Mouse (Mus musculus) stomach, postnatal 0 days (tissue): Measurements from ENCODE around the gene Slc8a2. TPM values are rescaled to one million over a fixed set of nuclear protein-coding genes. Genes with fewer than 3 reads are reported as not detected.

Experiments
- ATAC-seq: fragments of 200-750 bp; cut with Nextera tagmentation; 2 replicates; pipeline ENCODE4 v1.8.0; 2017; ENCODE audit not compliant: low FRiP score, low TSS enrichment
- DNase-seq: peaks from one replicate; pipeline ENCODE4 v3.0.0-alpha.2; 2016; ENCODE audit warnings: low spot score
- H3K27ac ChIP-seq: fragments of 300-500 bp; sonication (generic); replicated peaks from 2 replicates; pipeline ENCODE4 v1.5.1; 2014; ENCODE audit warnings: mild to moderate bottlenecking, control low read depth
- H3K27me3 ChIP-seq: fragments of 300-500 bp; sonication (generic); 2 replicates; pipeline ENCODE4 v1.6.1; 2014; ENCODE audit warnings: low read length; ENCODE audit not compliant: control insufficient read depth, insufficient read depth
- H3K36me3 ChIP-seq: fragments of 300-500 bp; sonication (generic); 2 replicates; pipeline ENCODE4 v1.6.1; 2014; ENCODE audit warnings: low read length, mixed read lengths; ENCODE audit not compliant: control insufficient read depth, insufficient read depth
- H3K4me1 ChIP-seq: fragments of 300-500 bp; sonication (generic); replicated peaks from 2 replicates; pipeline ENCODE4 v1.6.1; 2014; ENCODE audit warnings: antibody characterized with exemption; ENCODE audit not compliant: control insufficient read depth, insufficient read depth
- H3K4me2 ChIP-seq: fragments of 300-500 bp; sonication (generic); replicated peaks from 2 replicates; pipeline ENCODE4 v1.6.1; 2014; ENCODE audit warnings: low read depth, mild to moderate bottlenecking, control low read depth, moderate library complexity
- H3K4me3 ChIP-seq: fragments of 300-500 bp; sonication (generic); 2 replicates; pipeline ENCODE4 v1.5.1; 2014; ENCODE audit warnings: low read depth, low read length, control low read depth
- H3K9ac ChIP-seq: fragments of 300-500 bp; sonication (generic); 2 replicates; pipeline ENCODE4 v1.6.1; 2014; ENCODE audit warnings: mild to moderate bottlenecking, low read length, control low read depth, mixed read lengths
- H3K9me3 ChIP-seq: fragments of 300-500 bp; sonication (generic); 2 replicates; pipeline ENCODE4 v1.6.1; 2016; ENCODE audit warnings: low read length; ENCODE audit not compliant: control insufficient read depth
- CTCF ChIP-seq: IDR thresholded peaks from 2 replicates; pipeline ENCODE4 v1.5.1; 2016; ENCODE audit warnings: antibody characterized with exemption, low read depth, mild to moderate bottlenecking, moderate library complexity
- EP300 ChIP-seq: optimal IDR thresholded peaks from 2 replicates; pipeline ENCODE3; 2016; ENCODE audit warnings: antibody characterized with exemption
- WGBS: fragments of 180-500 bp; shearing (Covaris S2); extraction: QIAGEN DNeasy Blood & Tissue Kit; methylation state at CpG from one replicate; pipeline ENCODE4 v1.1.7; 2014; 5-methylcytosine and 5-hydroxymethylcytosine counted together
- polyA plus RNA-seq: library from polyadenylated mRNA; unstranded; fragments of >200 nt; fragmentation: Nextera tagmentation; extraction: Ambion mirVana; gene quantifications from 2 replicates; pipeline ENCODE4 v1.2.1, GENCODE M21; 2015

Slc8a2 gene
- polyA plus RNA-seq, 1 experiment from 2014 or later = 0.11 TPM

- TF ChIP-seq EP300 (no peak), CTCF (peak; percentile 70)
- under 1% methylated on average over 38 of the region's 42 CpGs for WGBS
- Histone ChIP-seq H3K27me3 (no peaks in the 10 kb centered on the region), H3K36me3 (no peaks in the 10 kb centered on the region), H3K27ac (peak within 1 kb of the TSS; percentile 63; the same call in 1 of the 2 replicates), H3K4me2 (peak within 1 kb of the TSS; percentile 86), H3K4me3 (peak within 1 kb of the TSS; percentile 71), H3K4me1 (no peaks in the 10 kb centered on the region), H3K9me3 (no peaks in the 10 kb centered on the region), H3K9ac (peak within 1 kb of the TSS; percentile 73)
- ATAC-seq (peak; percentile 86), DNase-seq (peak; percentile 58)
Measured at GRCm38 (mm10) chr7:16174597-16175541, 45.2 kb downstream of the Slc8a2 start, which contains the start of gene Meis3. Gene Meis3, plus strand, starts transcription at chr7:16175090.

- peak overlapping the region; percentile 73 for H3K9ac ChIP-seq
- no peaks in the 10 kb centered on the region for H3K4me1 ChIP-seq
- peak overlapping the region; percentile 63; the same call in 1 of the 2 replicates for H3K27ac ChIP-seq
- H3K27me3 ChIP-seq = no peaks in the 10 kb centered on the region
- no peaks in the 10 kb centered on the region for H3K9me3 ChIP-seq
- peak overlapping the region; percentile 86 for H3K4me2 ChIP-seq
- under 1% methylated on average over 10 of the region's 10 CpGs for WGBS
- no peak for TF ChIP-seq CTCF
- no peak for TF ChIP-seq EP300
- peak; percentile 16; the same call in 1 of the 2 replicates for ATAC-seq
- no peaks in the 10 kb centered on the region for H3K36me3 ChIP-seq
- no peak for DNase-seq
- peak overlapping the region; percentile 71 for H3K4me3 ChIP-seq
Measured at GRCm38 (mm10) chr7:16175542-16175931, 45.9 kb downstream of the Slc8a2 start.

- H3K27me3 ChIP-seq = no peaks in the 10 kb centered on the region
- no peak for DNase-seq
- no peaks in the 10 kb centered on the region for H3K4me1 ChIP-seq
- no peak overlapping the region for H3K4me3 ChIP-seq
- no peak overlapping the region for H3K4me2 ChIP-seq
- H3K36me3 ChIP-seq = no peaks in the 10 kb centered on the region
- no peaks in the 10 kb centered on the region for H3K9me3 ChIP-seq
- TF ChIP-seq EP300 (no peak), CTCF (no peak)
- 76% methylated on average over 4 of the region's 4 CpGs for WGBS
- no peak overlapping the region for H3K9ac ChIP-seq
- no peak for ATAC-seq
- no peak overlapping the region for H3K27ac ChIP-seq
Measured at GRCm38 (mm10) chr7:16178114-16178513, 48.5 kb downstream of the Slc8a2 start.

GRCm38 (mm10) chr7:16183663-16184062 is 54.0 kb downstream of the Slc8a2 start:
- Histone ChIP-seq H3K4me3 (no peak overlapping the region), H3K9ac (no peak overlapping the region), H3K4me2 (no peak overlapping the region), H3K4me1 (no peaks in the 10 kb centered on the region), H3K27me3 (no peaks in the 10 kb centered on the region), H3K9me3 (no peaks in the 10 kb centered on the region), H3K27ac (no peak overlapping the region), H3K36me3 (no peaks in the 10 kb centered on the region)
- TF ChIP-seq CTCF = no peak
- no peak for TF ChIP-seq EP300
- ATAC-seq (peak; percentile 45; the same call in 1 of the 2 replicates), DNase-seq (peak; percentile 75)
- WGBS = 18% methylated on average over 8 of the region's 8 CpGs

DNA sequence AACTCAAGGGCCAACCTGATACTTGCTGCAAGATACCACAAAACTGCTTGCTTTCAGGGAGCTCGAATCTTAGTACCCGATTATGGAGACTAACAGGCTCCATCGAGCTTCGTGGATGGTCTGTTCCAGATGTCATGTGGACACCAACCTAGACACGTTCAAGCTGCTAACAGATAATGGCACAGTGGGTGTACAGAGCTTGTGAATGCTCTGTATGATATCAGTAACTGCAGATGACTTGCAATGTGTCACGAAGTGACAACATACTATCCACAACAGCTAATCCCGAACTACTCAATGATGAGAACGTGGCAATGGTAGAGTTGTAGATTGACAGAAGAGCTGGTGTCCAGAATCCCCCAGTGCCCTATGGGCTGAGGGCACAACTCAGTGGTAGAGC is 57.9 kb downstream of the Slc8a2 start:
- no peak overlapping the region for H3K4me3 ChIP-seq
- H3K27ac ChIP-seq = no peak overlapping the region
- DNase-seq = no peak
- no peak overlapping the region for H3K4me2 ChIP-seq
- H3K27me3 ChIP-seq = no peaks in the 10 kb centered on the region
- ATAC-seq = no peak
- no peaks in the 10 kb centered on the region for H3K4me1 ChIP-seq
- H3K9me3 ChIP-seq = no peaks in the 10 kb centered on the region
- H3K36me3 ChIP-seq = no peaks in the 10 kb centered on the region
- no peak overlapping the region for H3K9ac ChIP-seq
- WGBS = 77% methylated on average over 8 of the region's 8 CpGs
- TF ChIP-seq CTCF (no peak), EP300 (no peak)

DNA sequence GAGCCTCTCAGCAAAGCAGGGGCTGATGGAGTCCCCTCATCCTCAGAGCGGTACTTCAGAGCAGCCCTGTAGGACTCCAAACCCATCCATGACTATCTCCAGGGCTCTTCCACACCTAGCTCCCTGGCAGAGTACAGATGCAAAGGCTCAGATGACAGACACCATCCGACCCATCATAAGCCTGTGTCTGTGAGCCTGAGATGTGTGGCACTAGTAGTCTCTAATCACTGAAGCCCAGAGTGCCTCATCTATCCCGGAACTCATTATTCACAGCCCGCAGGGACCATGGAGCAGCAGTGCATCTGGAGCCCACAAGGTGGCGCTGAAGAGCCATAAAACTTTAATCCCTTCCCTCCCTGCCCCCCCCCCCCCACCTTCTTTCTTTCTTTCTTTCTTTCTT is 62.7 kb downstream of the Slc8a2 start:
- Histone ChIP-seq H3K4me2 (no peak overlapping the region), H3K9ac (no peak overlapping the region), H3K36me3 (0 out of 2 replicates have a peak, but pooled peaks cover 1% of the 10 kb centered on the region), H3K4me3 (no peak overlapping the region), H3K27ac (no peak overlapping the region), H3K9me3 (no peaks in the 10 kb centered on the region), H3K27me3 (no peaks in the 10 kb centered on the region), H3K4me1 (no peaks in the 10 kb centered on the region)
- TF ChIP-seq EP300 (no peak), CTCF (peak; percentile 77)
- ATAC-seq (peak; percentile 45; the same call in 1 of the 2 replicates), DNase-seq (peak; percentile 78)
- 19% methylated on average over 5 of the region's 5 CpGs for WGBS
